Mouse (Mus musculus) heart, adult 2 months (tissue): ENCODE results near the gene Actrt2. TPM values are rescaled to one million over a fixed set of nuclear protein-coding genes. Genes with fewer than 3 reads are reported as not detected.

ENCODE experiments used
- DNase-seq, 2 experiments: peaks; one replicate each; pipeline ENCODE4 v3.0.0; 2021
- H3K27ac ChIP-seq: fragments of 200-600 bp; 2 replicates; pipeline ENCODE4 v1.8.1; 2022
- H3K27me3 ChIP-seq: fragments of 200-500 bp; 2 replicates; pipeline ENCODE4 v1.6.1; 2012; ENCODE audit warnings: mild to moderate bottlenecking, low read length, inconsistent platforms, mixed read lengths; ENCODE audit not compliant: control insufficient read depth, insufficient read depth
- H3K36me3 ChIP-seq: fragments of 200-500 bp; 2 replicates; pipeline ENCODE4 v1.6.1; 2012; ENCODE audit warnings: low read length, inconsistent platforms; ENCODE audit not compliant: control insufficient read depth, insufficient read depth
- H3K4me1 ChIP-seq: fragments of 200-500 bp; 2 replicates; pipeline ENCODE4 v1.6.1; 2011; ENCODE audit warnings: low read length; ENCODE audit not compliant: control insufficient read depth, insufficient read depth
- H3K4me3 ChIP-seq: fragments of 200-600 bp; 2 replicates; pipeline ENCODE4 v1.8.1; 2022
- H3K79me2 ChIP-seq: fragments of 200-500 bp; replicated peaks from 2 replicates; pipeline ENCODE4 v1.6.1; 2012; ENCODE audit warnings: mild to moderate bottlenecking, inconsistent platforms, low read length, moderate library complexity, mixed read lengths; ENCODE audit not compliant: control insufficient read depth, insufficient read depth
- H3K9ac ChIP-seq: fragments of 200-500 bp; 2 replicates; pipeline ENCODE4 v1.6.1; 2012; ENCODE audit warnings: low read depth, mild to moderate bottlenecking, control low read depth, inconsistent platforms, low read length, mixed read lengths
- CTCF ChIP-seq: fragments of 200-600 bp; IDR thresholded peaks from 2 replicates; pipeline ENCODE4 v1.8.1; 2022; ENCODE audit warnings: antibody characterized with exemption, mild to moderate bottlenecking, moderate library complexity
- EP300 ChIP-seq: fragments of 200-500 bp; IDR thresholded peaks from 2 replicates; pipeline ENCODE4 v1.6.1; 2011; ENCODE audit warnings: low read depth, low read length, control low read depth; ENCODE audit not compliant: insufficient read depth
- POLR2A ChIP-seq: fragments of 200-500 bp; IDR thresholded peaks from 2 replicates; pipeline ENCODE4 v1.6.1; 2011; ENCODE audit warnings: mild to moderate bottlenecking, low read depth, low read length, control low read depth; ENCODE audit not compliant: insufficient read depth
- WGBS: fragments of 180-500 bp; shearing (Covaris S2); methylation state at CpG from one replicate; pipeline ENCODE4 v1.1.7; 2018; 5-methylcytosine and 5-hydroxymethylcytosine counted together
- intact Hi-C: fragments of 180-260 bp; cut with DNase I; formaldehyde crosslinking; loops from one replicate; pipeline ENCODE4 v1.15.1; 2025
- polyA plus RNA-seq: library from polyadenylated mRNA; depleted of rRNA; stranded (reverse); fragments of >200 nt; gene quantifications from 2 replicates; pipeline ENCODE4 v1.2.3, GENCODE M21; 2012
- total RNA-seq, 2 experiments: library from RNA; stranded (reverse); gene quantifications; 2 replicates each; pipeline ENCODE4 v1.2.3; 2021

Actrt2 gene
- total and polyA plus RNA-seq, 3 experiments = 0.47 TPM; not detected in 2

DNA sequence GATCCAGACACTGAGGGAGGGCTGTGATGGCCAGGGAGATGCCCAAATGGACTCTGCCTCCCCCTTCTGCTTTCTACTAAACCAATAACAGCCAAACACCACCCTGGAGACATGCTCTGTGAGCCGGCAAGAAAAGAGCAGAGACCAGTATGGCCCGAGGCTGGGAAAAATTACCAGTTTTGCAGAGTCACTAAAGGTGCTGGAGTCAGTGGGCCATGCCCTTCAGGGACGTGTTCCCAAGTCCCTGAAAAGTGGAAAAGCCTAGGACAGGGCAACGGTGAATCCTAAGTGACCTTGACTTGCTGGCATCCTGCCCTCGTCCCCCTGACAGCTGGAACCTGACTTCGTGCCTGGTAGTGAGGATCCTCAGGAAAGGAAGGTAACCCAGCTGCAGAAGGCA, 25.2 kb downstream of the Actrt2 start:
- TF ChIP-seq EP300 (no peak), CTCF (no peak), POLR2A (no peak)
- Histone ChIP-seq H3K9ac (no peak overlapping the region), H3K27me3 (peaks cover 3% of the 10 kb centered on the region), H3K4me3 (no peak overlapping the region), H3K36me3 (no peaks in the 10 kb centered on the region), H3K27ac (no peak overlapping the region), H3K4me1 (0 out of 2 replicates have a peak, but pooled peaks cover 2% of the 10 kb centered on the region), H3K79me2 (no peaks in the 10 kb centered on the region)
- WGBS = 17% methylated on average over 6 of the region's 6 CpGs
- intact Hi-C loops = no loop called here
- no peak for DNase-seq

DNA sequence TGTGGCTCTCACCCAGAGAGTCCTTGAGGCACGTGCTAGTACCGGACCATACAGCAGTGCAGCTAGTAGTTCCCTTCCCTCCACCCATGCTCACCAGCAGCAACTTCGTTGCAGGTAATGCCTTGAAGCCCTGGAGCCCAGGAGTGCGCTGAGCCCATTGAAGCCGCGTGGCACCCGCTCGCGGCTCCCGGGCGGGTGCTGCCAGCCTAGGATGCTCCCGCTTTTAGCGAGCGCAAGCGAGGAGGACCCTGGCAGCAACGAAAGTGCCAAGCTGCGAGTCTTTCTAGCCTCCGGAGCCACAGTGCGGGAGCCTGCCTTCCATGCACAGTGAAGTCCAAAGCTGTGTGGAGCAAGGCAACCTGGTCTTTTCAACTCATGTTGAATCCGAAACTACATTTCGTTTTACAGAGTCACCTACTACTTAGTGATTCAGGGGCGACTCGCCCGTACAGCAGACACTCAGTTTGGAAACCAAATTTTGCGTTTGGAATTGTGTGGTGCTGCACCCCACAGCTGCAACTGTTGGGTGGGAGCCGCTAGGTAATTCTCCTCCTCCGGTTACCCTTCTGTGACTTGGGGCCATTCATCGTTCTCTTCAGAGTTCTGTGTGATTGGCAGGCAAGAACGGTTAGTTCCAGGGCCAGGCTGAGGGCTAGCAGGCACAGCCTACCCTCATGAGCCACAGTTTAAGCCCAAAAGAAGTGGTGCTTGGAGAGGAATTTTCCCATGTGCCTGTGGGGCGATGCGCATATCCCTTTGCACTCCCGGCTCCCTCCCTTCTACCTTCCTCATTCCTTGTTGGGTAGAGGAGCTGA, 26.2 kb downstream of the Actrt2 start:
- intact Hi-C loops = no loop called here
- Histone ChIP-seq H3K27me3 (peaks cover 4% of the 10 kb centered on the region), H3K9ac (no peak overlapping the region), H3K4me3 (no peak overlapping the region), H3K79me2 (no peaks in the 10 kb centered on the region), H3K4me1 (0 out of 2 replicates have a peak, but pooled peaks cover 2% of the 10 kb centered on the region), H3K27ac (no peak overlapping the region), H3K36me3 (no peaks in the 10 kb centered on the region)
- TF ChIP-seq EP300 (no peak), POLR2A (no peak), CTCF (no peak)
- WGBS = 23% methylated on average over 32 of the region's 32 CpGs
- no peak for DNase-seq

- 36% methylated on average over 20 of the region's 20 CpGs for WGBS
- 0 out of 2 replicates have a peak, but pooled peaks cover 2% of the 10 kb centered on the region for H3K4me1 ChIP-seq
- H3K4me3 ChIP-seq = no peak overlapping the region
- DNase-seq = no peak
- TF ChIP-seq CTCF = no peak
- TF ChIP-seq EP300 = no peak
- TF ChIP-seq POLR2A = no peak
- intact Hi-C loops = loop anchor here (1.0 kb wide), 1 partner anchor 34 kb away; no protein-coding TSS in a partner anchor
- peaks cover 4% of the 10 kb centered on the region for H3K27me3 ChIP-seq
- H3K27ac ChIP-seq = no peak overlapping the region
- no peak overlapping the region for H3K9ac ChIP-seq
- H3K36me3 ChIP-seq = no peaks in the 10 kb centered on the region
- no peaks in the 10 kb centered on the region for H3K79me2 ChIP-seq
Measured at GRCm38 (mm10) chr4:154640443-154641295, 27.0 kb downstream of the Actrt2 start.

GRCm38 (mm10) chr4:154639591-154640442, 27.9 kb downstream of the Actrt2 start:
- 0 out of 2 replicates have a peak, but pooled peaks cover 2% of the 10 kb centered on the region for H3K4me1 ChIP-seq
- no peak overlapping the region for H3K9ac ChIP-seq
- intact Hi-C loops = loop anchor here (1.0 to 5.0 kb wide), 3 partner anchors 34 to 308 kb away; no protein-coding TSS in a partner anchor
- TF ChIP-seq POLR2A = no peak
- TF ChIP-seq CTCF = no peak
- TF ChIP-seq EP300 = no peak
- H3K27ac ChIP-seq = no peak overlapping the region; the same call in 1 of the 2 replicates
- H3K79me2 ChIP-seq = no peaks in the 10 kb centered on the region
- no peaks in the 10 kb centered on the region for H3K36me3 ChIP-seq
- H3K27me3 ChIP-seq = peaks cover 7% of the 10 kb centered on the region
- H3K4me3 ChIP-seq = no peak overlapping the region
- 38% methylated on average over 13 of the region's 13 CpGs for WGBS
- no peak for DNase-seq

- H3K79me2 ChIP-seq = no peaks in the 10 kb centered on the region
- no peaks in the 10 kb centered on the region for H3K36me3 ChIP-seq
- DNase-seq = peak; percentile 47 to 49
- H3K4me1 ChIP-seq = 0 out of 2 replicates have a peak, but pooled peaks cover 2% of the 10 kb centered on the region
- H3K9ac ChIP-seq = peak overlapping the region; percentile 36; the same call in 1 of the 2 replicates
- intact Hi-C loops = loop anchor here (5.0 kb wide), 2 partner anchors 142 to 307 kb away; no protein-coding TSS in a partner anchor
- H3K27me3 ChIP-seq = peaks cover 7% of the 10 kb centered on the region
- WGBS = 15% methylated on average over 7 of the region's 7 CpGs
- H3K27ac ChIP-seq = no peak overlapping the region; the same call in none of the 2 replicates
- H3K4me3 ChIP-seq = no peak overlapping the region
- TF ChIP-seq CTCF (peak; percentile 62), EP300 (no peak)
Measured at GRCm38 (mm10) chr4:154639126-154639525, 28.5 kb downstream of the Actrt2 start.
